Mouse (Mus musculus): ENCODE measurements around the gene Krt13. TPM values are rescaled to one million over a fixed set of nuclear protein-coding genes. Genes with fewer than 3 reads are reported as not detected.

Krt13 gene
- polyA plus RNA-seq (2017; shearing (Covaris generic)), result not detected

DNA sequence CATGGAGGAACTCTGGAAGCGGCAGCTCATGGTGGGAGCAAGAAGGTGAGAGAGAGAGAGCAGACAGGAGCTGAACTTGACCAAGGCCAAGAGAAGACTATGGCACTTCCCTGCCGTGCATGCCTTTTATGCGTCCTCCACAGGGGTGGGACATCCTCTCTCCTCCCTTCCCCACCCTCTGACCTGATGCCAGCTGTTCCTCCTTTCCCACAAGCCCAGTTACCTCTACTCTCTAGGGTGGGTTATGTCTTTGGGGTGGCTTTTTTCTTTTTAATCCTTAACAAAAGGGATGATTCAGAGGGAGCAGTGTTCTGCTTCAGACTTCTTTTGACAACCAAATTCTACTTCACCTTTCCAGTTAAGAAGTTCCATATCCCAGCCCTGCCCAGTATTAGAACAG lies at the start of gene Krt13:
TSS of gene Krt13 (minus strand) at position 101 of the 400 bp plus-strand sequence.

DNA sequence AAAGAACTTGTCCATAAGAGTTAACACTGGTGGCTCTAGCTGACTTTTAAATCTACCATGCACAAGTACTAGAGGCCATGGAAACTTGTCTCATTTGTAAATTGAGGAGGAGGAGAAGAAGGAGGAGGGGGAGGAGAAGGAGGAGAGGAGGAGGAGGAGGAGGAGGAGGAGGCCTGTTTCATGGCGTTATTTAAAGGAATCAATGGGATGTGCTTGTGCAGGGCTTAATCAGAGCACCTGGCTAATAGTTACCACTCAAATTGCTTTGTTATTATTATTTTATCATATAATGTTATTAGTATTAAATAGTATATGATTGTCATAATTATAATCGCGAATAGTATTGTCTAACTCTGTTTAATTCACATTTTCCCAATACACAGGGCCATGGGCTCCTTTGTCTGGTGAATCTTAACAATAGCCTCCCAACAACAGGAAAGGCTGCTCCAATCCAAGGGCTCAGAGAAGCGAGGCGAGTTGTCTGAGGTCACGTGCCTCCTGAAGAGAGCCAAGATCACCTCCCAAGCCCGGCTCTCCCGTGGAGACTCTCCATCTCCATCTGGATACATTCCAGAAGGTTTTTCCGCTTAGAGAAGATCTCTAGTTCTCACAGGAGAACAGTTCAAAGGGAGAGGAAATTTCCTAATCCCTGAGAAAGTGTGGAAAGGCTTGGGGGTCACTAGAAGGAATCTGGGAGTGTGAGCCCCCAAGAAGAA lies 27.4 kb upstream of the Krt13 start, which contains the start of gene Krt19:
TSS of gene Krt19 (minus strand) at position 51 of the 716 bp plus-strand sequence.

GRCm38 (mm10) chr11:100135731-100136130 lies 14.4 kb upstream of the Krt13 start, which contains the start of gene Krt15:
Gene Krt15 (minus strand): TSS chr11:100135928.

DNA sequence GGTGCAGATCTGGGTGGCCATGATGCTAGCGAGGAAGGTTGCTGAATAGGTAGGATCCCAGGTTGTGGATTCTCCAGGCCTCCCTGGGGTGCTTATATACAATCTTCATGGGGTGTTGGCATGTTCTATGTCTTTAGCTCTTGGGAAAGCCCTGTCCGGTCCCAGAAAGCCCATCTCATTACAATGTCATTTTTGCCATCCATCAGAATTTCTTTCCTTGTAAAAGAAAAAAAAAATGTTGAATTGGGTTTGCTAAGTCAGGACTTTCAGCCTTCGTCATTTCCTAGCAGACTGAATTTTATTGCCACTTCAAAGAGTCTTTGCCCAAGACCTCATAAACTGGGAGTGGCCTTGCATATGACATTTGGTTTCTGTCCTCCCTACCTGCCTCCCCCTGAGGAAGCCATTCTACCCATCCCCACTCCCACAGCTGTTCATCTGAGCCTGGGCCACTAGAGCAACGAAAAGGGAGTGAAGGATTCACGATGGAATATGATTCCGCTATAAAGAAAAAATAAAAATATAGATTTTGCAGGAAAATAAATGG lies 15.7 kb downstream of the Krt13 start, which contains the start of gene Krt36:
TSS of gene Krt36 (minus strand) at position 51 of the 547 bp plus-strand sequence.

GRCm38 (mm10) chr11:100096141-100096540 lies 25.2 kb downstream of the Krt13 start, which contains the start of gene Krt35:
Gene Krt35 (minus strand): TSS chr11:100096241.

GRCm38 (mm10) chr11:100087861-100088260 lies 33.5 kb downstream of the Krt13 start, which contains the start of gene Krt32:
Gene Krt32 (minus strand): TSS chr11:100088226.

Other genes with a start within 250 kb of the Krt13 start
- gene Krtap9-1, start 248.2 kb downstream of the Krt13 start, polyA plus RNA-seq (2017; shearing (Covaris generic)), result not detected
- gene Gm11567, start 242.4 kb downstream of the Krt13 start, polyA plus RNA-seq (2017; shearing (Covaris generic)), result not detected
- gene Krtap31-1, start 213.6 kb downstream of the Krt13 start, polyA plus RNA-seq (2017; shearing (Covaris generic)), result not detected
- gene Gm11565, start 206.8 kb downstream of the Krt13 start, polyA plus RNA-seq (2017; shearing (Covaris generic)), result not detected
- not detected for gene Krtap31-2, start 185.3 kb downstream of the Krt13 start, polyA plus RNA-seq (2017; shearing (Covaris generic))
- not detected for gene Krtap9-5, start 173.1 kb downstream of the Krt13 start, polyA plus RNA-seq (2017; shearing (Covaris generic))
- not detected for gene Krtap29-1, start 142.5 kb downstream of the Krt13 start, polyA plus RNA-seq (2017; shearing (Covaris generic))
- not detected for gene Krtap16-1, start 135.0 kb downstream of the Krt13 start, polyA plus RNA-seq (2017; shearing (Covaris generic))
- gene Krtap17-1, start 127.6 kb downstream of the Krt13 start, polyA plus RNA-seq (2017; shearing (Covaris generic)), result not detected
- under 1 TPM in 1 of 2 experiments, not detected in 1; 0.23 TPM for gene Krt33a, start 105.4 kb downstream of the Krt13 start, polyA plus RNA-seq (2017; shearing (Covaris generic))
- not detected for gene Krt33b, start 91.7 kb downstream of the Krt13 start, polyA plus RNA-seq (2017; shearing (Covaris generic))
- not detected for gene Krt34, start 80.0 kb downstream of the Krt13 start, polyA plus RNA-seq (2017; shearing (Covaris generic))
- gene Krt31, start 71.0 kb downstream of the Krt13 start, polyA plus RNA-seq (2017; shearing (Covaris generic)), result under 1 TPM in 1 of 2 experiments, not detected in 1; 0.15 TPM
- not detected for gene Krt32, start 33.3 kb downstream of the Krt13 start, polyA plus RNA-seq (2017; shearing (Covaris generic))
- not detected for gene Krt35, start 25.3 kb downstream of the Krt13 start, polyA plus RNA-seq (2017; shearing (Covaris generic))
- not detected for gene Krt36, start 15.9 kb downstream of the Krt13 start, polyA plus RNA-seq (2017; shearing (Covaris generic))
- not detected for gene Krt15, start 14.4 kb upstream of the Krt13 start, polyA plus RNA-seq (2017; shearing (Covaris generic))
- under 1 TPM in 1 of 2 experiments, not detected in 1; 0.28 TPM for gene Krt19, start 27.1 kb upstream of the Krt13 start, polyA plus RNA-seq (2017; shearing (Covaris generic))
- gene Krt9, start 71.7 kb upstream of the Krt13 start, polyA plus RNA-seq (2017; shearing (Covaris generic)), result under 1 TPM in 1 of 2 experiments, not detected in 1; 0.06 TPM
- gene Krt14, start 86.0 kb upstream of the Krt13 start, polyA plus RNA-seq (2017; shearing (Covaris generic)), result under 1 TPM in 1 of 2 experiments, not detected in 1; 0.15 TPM
- gene Krt16, start 127.3 kb upstream of the Krt13 start, polyA plus RNA-seq (2017; shearing (Covaris generic)), result under 1 TPM in 1 of 2 experiments, not detected in 1; 0.27 TPM
- under 1 TPM in 1 of 2 experiments, not detected in 1; 0.31 TPM for gene Krt17, start 139.5 kb upstream of the Krt13 start, polyA plus RNA-seq (2017; shearing (Covaris generic))
- not detected for gene Krt42, start 148.3 kb upstream of the Krt13 start, polyA plus RNA-seq (2017; shearing (Covaris generic))
- gene Eif1, start 198.3 kb upstream of the Krt13 start, polyA plus RNA-seq (2017; shearing (Covaris generic)), result 1,000 to 10,000 TPM; 1,912 to 1,976 TPM
- gene Gast, start 212.8 kb upstream of the Krt13 start, polyA plus RNA-seq (2017; shearing (Covaris generic)), result not detected
- gene Hap1, start 234.6 kb upstream of the Krt13 start, polyA plus RNA-seq (2017; shearing (Covaris generic)), result 1 to 10 TPM in 1 of 2 experiments, under 1 TPM in 1; 0.79 to 1.9 TPM